Mouse (Mus musculus) spleen, adult 2 months (tissue): Measurements from ENCODE around the gene 4930447C04Rik. TPM values are rescaled to one million over a fixed set of nuclear protein-coding genes. Genes with fewer than 3 reads are reported as not detected.

ENCODE experiments used
- DNase-seq, 2 experiments: peaks; one replicate each; pipeline versions ENCODE4 v3.0.0 to v3.0.0-alpha.2; 2012 to 2021; ENCODE audit warnings: low spot score in 2 of 2, low read depth in 1 of 2
- H3K27ac ChIP-seq: fragments of 200-500 bp; 2 replicates; pipeline ENCODE4 v1.5.1; 2012; ENCODE audit warnings: low read length, inconsistent platforms; ENCODE audit not compliant: insufficient read depth
- H3K27me3 ChIP-seq: fragments of 200-500 bp; 2 replicates; pipeline ENCODE4 v1.6.1; 2012; ENCODE audit warnings: mild to moderate bottlenecking, moderate library complexity, low read length, inconsistent platforms; ENCODE audit not compliant: control insufficient read depth, insufficient read depth
- H3K36me3 ChIP-seq: fragments of 200-500 bp; 2 replicates; pipeline ENCODE4 v1.6.1; 2012; ENCODE audit warnings: mild to moderate bottlenecking, low read length, inconsistent platforms; ENCODE audit not compliant: control insufficient read depth, insufficient read depth
- H3K4me1 ChIP-seq: fragments of 200-500 bp; 2 replicates; pipeline ENCODE4 v1.6.1; 2011; ENCODE audit warnings: inconsistent platforms; ENCODE audit not compliant: control insufficient read depth, insufficient read depth, insufficient read length
- H3K4me3 ChIP-seq: fragments of 200-500 bp; 2 replicates; pipeline ENCODE4 v1.5.1; 2011; ENCODE audit warnings: mild to moderate bottlenecking, inconsistent platforms; ENCODE audit not compliant: insufficient read depth, insufficient read length; ENCODE audit errors: extremely low read depth
- CTCF ChIP-seq: fragments of 200-500 bp; IDR thresholded peaks from 2 replicates; pipeline ENCODE4 v1.5.1; 2011; ENCODE audit warnings: mild to moderate bottlenecking, inconsistent platforms; ENCODE audit not compliant: insufficient read depth, insufficient read length, insufficient replicate concordance; ENCODE audit errors: extremely low read depth
- POLR2A ChIP-seq: fragments of 200-500 bp; IDR thresholded peaks from 2 replicates; pipeline ENCODE4 v1.6.1; 2011; ENCODE audit warnings: low read depth, low read length, inconsistent platforms
- WGBS: fragments of 180-500 bp; shearing (Covaris S2); methylation state at CpG from one replicate; pipeline ENCODE4 v1.1.7; 2018; 5-methylcytosine and 5-hydroxymethylcytosine counted together
- polyA plus RNA-seq: library from polyadenylated mRNA; depleted of rRNA; stranded (reverse); fragments of >200 nt; gene quantifications from 2 replicates; pipeline ENCODE4 v1.2.3, GENCODE M21; 2012; rRNA removed

Gene 4930447C04Rik
- polyA plus RNA-seq, 1 experiment: not detected

DNA sequence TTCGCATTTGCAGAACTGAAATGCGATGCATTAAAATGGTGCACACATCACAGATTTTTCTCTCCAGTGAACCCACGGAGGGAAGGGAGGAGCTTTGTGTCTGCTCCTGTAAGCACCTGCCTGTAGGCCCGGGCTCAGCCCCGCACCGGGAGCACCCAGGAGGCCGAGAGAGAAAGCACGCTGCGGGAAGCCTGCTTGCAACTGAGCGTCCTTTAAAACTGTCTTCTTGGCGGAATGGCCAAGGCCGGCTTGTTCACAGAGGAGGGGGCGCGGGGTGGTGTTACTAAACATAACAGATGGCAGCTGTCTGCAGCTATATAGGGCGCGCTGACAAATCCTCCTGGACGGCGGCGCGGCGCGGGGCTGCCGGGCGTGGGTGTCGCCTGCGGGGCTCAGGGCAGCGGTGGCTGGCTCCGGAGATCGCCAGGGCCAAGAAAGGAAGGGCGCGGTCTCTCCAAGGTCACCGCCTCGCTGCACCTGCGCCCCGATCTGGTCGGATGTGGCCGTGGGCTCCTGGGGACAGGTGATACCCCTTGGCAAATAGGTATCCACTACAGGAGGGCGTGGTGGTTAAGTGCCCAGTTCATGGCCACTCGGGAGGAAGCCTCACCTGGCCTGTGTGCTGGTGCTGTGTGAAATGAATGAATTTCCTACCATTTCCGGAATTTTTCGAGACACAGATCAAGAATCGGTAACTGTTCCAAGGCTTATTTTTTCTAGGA, 108.7 kb downstream of the 4930447C04Rik start:
- TF ChIP-seq CTCF (no peak), POLR2A (no peak)
- Histone ChIP-seq H3K4me1 (no peaks in the 10 kb centered on the region; the same call in 1 of the 2 replicates), H3K36me3 (no peaks in the 10 kb centered on the region), H3K4me3 (no peak overlapping the region; the same call in 1 of the 2 replicates), H3K27ac (no peak overlapping the region), H3K27me3 (peaks cover 5% of the 10 kb centered on the region)
- no peak for DNase-seq
- WGBS: 7% methylated on average over 42 of the region's 42 CpGs

Other genes starting within 250 kb of the 4930447C04Rik start
- 12.5 and 15.2 TPM in 2 replicates for gene Ppm1a, start 183.3 kb downstream of the 4930447C04Rik start, polyA plus RNA-seq
- not detected in 2 replicates for gene Six6, start 882 bp downstream of the 4930447C04Rik start, polyA plus RNA-seq
- gene Six1, start 113.1 kb upstream of the 4930447C04Rik start, polyA plus RNA-seq: not detected in 2 replicates
- gene Six4, start 172.7 kb upstream of the 4930447C04Rik start, polyA plus RNA-seq: 0.01 TPM in 2 replicates
- 1.7 and 2.2 TPM in 2 replicates for gene Mnat1, start 182.9 kb upstream of the 4930447C04Rik start, polyA plus RNA-seq